Comparison of ENCODE assay signal across 1 mouse cellular context in the genomic region with DNA sequence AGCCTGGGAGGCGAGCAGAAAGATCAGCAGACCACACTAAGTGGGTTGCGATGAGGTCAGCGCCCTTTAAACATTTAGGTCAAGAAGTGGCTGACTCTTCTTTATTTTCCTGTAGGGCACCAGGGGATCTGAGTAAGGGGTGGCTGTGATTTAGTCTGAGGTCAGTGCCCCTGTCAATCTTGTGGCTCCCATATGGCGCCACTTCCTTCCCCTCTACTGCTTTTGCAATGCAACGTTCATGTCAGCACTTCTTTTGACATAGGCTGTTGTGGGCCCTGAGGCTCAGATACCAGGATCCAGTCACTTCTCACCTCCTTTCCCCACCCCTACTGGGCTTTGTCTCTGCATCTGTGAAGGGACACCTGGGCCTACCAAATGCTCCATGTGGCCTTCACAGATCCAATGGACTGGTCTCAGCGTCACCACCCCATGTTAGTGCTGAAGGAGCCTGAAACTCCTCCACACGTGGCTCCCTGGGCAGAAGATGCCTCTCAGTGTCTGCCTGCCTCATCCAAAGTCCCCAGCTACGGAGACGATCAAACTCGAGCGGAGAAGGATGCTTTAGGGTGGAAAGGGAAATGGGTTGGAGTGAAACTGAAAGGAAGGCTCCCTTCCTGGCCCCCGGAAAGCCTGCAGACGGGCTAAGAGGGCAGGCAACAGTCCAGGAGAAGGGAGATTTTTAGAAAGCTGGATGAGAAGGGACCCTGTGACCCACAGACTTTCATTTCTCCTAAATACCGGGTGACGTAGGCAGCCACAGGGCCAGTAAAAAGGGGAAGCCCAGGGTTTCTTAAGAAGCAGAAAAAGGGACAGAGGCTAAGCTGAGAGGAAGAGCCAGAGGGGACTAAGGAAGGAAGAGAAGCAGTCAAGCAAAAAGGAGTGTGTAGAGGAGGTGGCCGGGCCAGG.
TF ChIP-seq lines count a peak whose summit lies in the region.

No protein-coding gene starts in this region.

TF ChIP-seq in MEL, 35 proteins besides CTCF, POLR2A, EP300 and RAD21:
- no peak for TF ChIP-seq NELFE (IDR thresholded peaks at IDR 0.05; ENCODE audit: low read depth, low read length)
- TF ChIP-seq TBP (IDR thresholded peaks at IDR 0.05; ENCODE audit: low read depth, low read length), result no peak
- TF ChIP-seq KAT2A (conservative IDR thresholded peaks at IDR 0.05; ENCODE audit: low read depth, low read length), result no peak
- no peak for TF ChIP-seq E2F4 (IDR thresholded peaks at IDR 0.05; ENCODE audit: borderline replicate concordance, low read depth, low read length)
- TF ChIP-seq CHD2 (IDR thresholded peaks at IDR 0.05; ENCODE audit: low read length), result no peak
- no peak for TF ChIP-seq GABPA (IDR thresholded peaks at IDR 0.05; ENCODE audit: low read depth, low read length)
- no peak for TF ChIP-seq ELF1 (IDR thresholded peaks at IDR 0.05; ENCODE audit: low read depth, low read length)
- TF ChIP-seq TCF12 (IDR thresholded peaks at IDR 0.05; ENCODE audit: low read depth, low read length), result no peak
- no peak for TF ChIP-seq JUND (IDR thresholded peaks at IDR 0.05; ENCODE audit: low read depth, low read length)
- no peak for TF ChIP-seq ZKSCAN1 (IDR thresholded peaks at IDR 0.05; ENCODE audit: low read depth, low read length)
- no peak for TF ChIP-seq POLR2AphosphoS2 (IDR thresholded peaks at IDR 0.05; ENCODE audit: low read length)
- TF ChIP-seq MYC (IDR thresholded peaks at IDR 0.05; ENCODE audit: low read depth, low read length), result no peak
- TF ChIP-seq MAFK (IDR thresholded peaks at IDR 0.05; ENCODE audit: borderline replicate concordance, low read depth, low read length), result no peak
- no peak for TF ChIP-seq RCOR1 (IDR thresholded peaks at IDR 0.05; ENCODE audit: low read depth, low read length)
- no peak for TF ChIP-seq GATA1 (IDR thresholded peaks at IDR 0.05; ENCODE audit: low read depth, low read length)
- TF ChIP-seq MYB (IDR thresholded peaks at IDR 0.05; ENCODE audit: low read depth, low read length), result no peak
